Mouse (Mus musculus) MEL (cell line): ENCODE results near the gene Cenpm.

ENCODE experiments used
- CTCF ChIP-seq, 3 experiments: IDR thresholded peaks in 2 of 3; conservative IDR thresholded peaks in 1 of 3; 2 replicates each; pipeline ENCODE4 v1.5.1; 2011 to 2012; ENCODE audit warnings: low read length in 3 of 3, low read depth in 2 of 3, mild to moderate bottlenecking in 2 of 3, improper control_type of control experiment in 1 of 3, inconsistent platforms in 1 of 3, mixed read lengths in 1 of 3, moderate library complexity in 1 of 3; ENCODE audit not compliant: control insufficient read depth in 1 of 3, insufficient read depth in 1 of 3, poor library complexity in 1 of 3, severe bottlenecking in 1 of 3
- GABPA ChIP-seq: IDR thresholded peaks from 2 replicates; pipeline ENCODE4 v1.6.1; 2012; ENCODE audit warnings: low read depth, mild to moderate bottlenecking, inconsistent platforms, low read length, improper control_type of control experiment, moderate library complexity
- MAX ChIP-seq: IDR thresholded peaks from 2 replicates; pipeline ENCODE4 v1.6.1; 2011; ENCODE audit warnings: low read length, improper control_type of control experiment
- NELFE ChIP-seq: IDR thresholded peaks from 2 replicates; pipeline ENCODE4 v1.6.1; 2011; ENCODE audit warnings: low read depth, low read length, improper control_type of control experiment
- POLR2A ChIP-seq, 2 experiments: IDR thresholded peaks; 2 replicates each; pipeline ENCODE4 v1.6.1; 2011 to 2012; ENCODE audit warnings: low read length in 2 of 2, mild to moderate bottlenecking in 2 of 2, control low read depth in 1 of 2, improper control_type of control experiment in 1 of 2, low read depth in 1 of 2, moderate library complexity in 1 of 2; ENCODE audit not compliant: control insufficient read depth in 1 of 2, insufficient read depth in 1 of 2, poor library complexity in 1 of 2
- POLR2AphosphoS2 ChIP-seq: IDR thresholded peaks from 2 replicates; pipeline ENCODE4 v1.6.1; 2011; ENCODE audit warnings: low read length, improper control_type of control experiment
- ZC3H11A ChIP-seq: IDR thresholded peaks from 2 replicates; pipeline ENCODE4 v1.6.1; 2012; ENCODE audit warnings: low read depth, mild to moderate bottlenecking, inconsistent platforms, low read length, improper control_type of control experiment

GRCm38 (mm10) chr15:82197246-82197750, 47.2 kb downstream of the Cenpm start:
- TF ChIP-seq POLR2AphosphoS2 (no peak), NELFE (no peak), CTCF (IDR thresholded peaks at IDR 0.05 in 2 of 3, conservative IDR thresholded peaks at IDR 0.05 in 1 of 3; ENCODE audit: control insufficient read depth in 1 of 3, insufficient read depth in 1 of 3, low read depth in 2 of 3, low read length in 3 of 3, poor library complexity in 1 of 3, severe bottlenecking in 1 of 3) (no peak), MAX (no peak), POLR2A (IDR thresholded peaks at IDR 0.05; ENCODE audit: control insufficient read depth in 1 of 2, insufficient read depth in 1 of 2, low read depth in 1 of 2, low read length in 2 of 2, poor library complexity in 1 of 2) (no peak), GABPA (no peak), ZC3H11A (no peak)
